In genomic region chr14:9634247-9634991, GRCm38 (mm10) we compare ENCODE assay signal across 23 mouse cellular contexts.
DNase-seq lines count a peak whose midpoint lies in the region; ATAC-seq and TF ChIP-seq lines count a peak whose summit lies in the region.
"Had no signal": no experiment of that assay in that cellular context is flagged by ENCODE, and none has a peak within 500 bp of the region (broad histone marks: within the 10 kb centered on the region; RNA-seq: fewer than 3 reads in every experiment).

No protein-coding gene starts in this region.

- no peak overlapping the region for H3K4me3 ChIP-seq in hindbrain, embryonic 15.5 days
- no peak overlapping the region for H3K4me3 ChIP-seq in hindbrain, embryonic 13.5 days
- no peak overlapping the region for H3K4me3 ChIP-seq in lung, postnatal 0 days (ENCODE audit: low read depth, low read length)
- no peak overlapping the region for H3K4me3 ChIP-seq in stomach, embryonic 14.5 days (ENCODE audit: low read depth, low read length)
- H3K4me3 ChIP-seq in stomach, postnatal 0 days (ENCODE audit: low read depth, low read length): no peak overlapping the region
- H3K4me3 ChIP-seq in limb, embryonic 10.5 days: no peak overlapping the region
- H3K4me3 ChIP-seq: embryonic facial prominence, embryonic 13.5 days; erythroblast, embryonic 14.5 days; heart, adult 2 months; liver, embryonic 13.5 days; neural tube, embryonic 13.5 days had no signal

- no peak for DNase-seq in lung, postnatal 0 days (ENCODE audit: low spot score)
- no peak for DNase-seq in lung, postnatal 10 days
- DNase-seq in stomach, postnatal 0 days (ENCODE audit: low spot score): no peak
- DNase-seq in limb, embryonic 10.5 days (ENCODE audit: low spot score): no peak
- no peak for DNase-seq in heart, postnatal 25 days (ENCODE audit: low spot score)
- DNase-seq: adrenal gland, postnatal 10 days; cerebellum, adult 2 months; cerebellum, postnatal 36 days; embryo, embryonic 11 days; gastrocnemius, postnatal 36 days; heart, adult 2 months; heart, postnatal 36 days; layer of hippocampus, adult 9-11 months; liver, embryonic 13.5 days; thymus, postnatal 25 days had no signal

- H3K9me3 ChIP-seq in hindbrain, embryonic 15.5 days: no peaks in the 10 kb centered on the region
- no peaks in the 10 kb centered on the region for H3K9me3 ChIP-seq in hindbrain, embryonic 13.5 days
- no peaks in the 10 kb centered on the region for H3K9me3 ChIP-seq in lung, postnatal 0 days (ENCODE audit: low read length)
- H3K9me3 ChIP-seq in stomach, embryonic 14.5 days (ENCODE audit: control insufficient read depth, low read depth, low read length): no peaks in the 10 kb centered on the region
- no peaks in the 10 kb centered on the region for H3K9me3 ChIP-seq in stomach, postnatal 0 days (ENCODE audit: control insufficient read depth, low read length)
- no peaks in the 10 kb centered on the region for H3K9me3 ChIP-seq in limb, embryonic 10.5 days (replicated peaks)
- H3K9me3 ChIP-seq: embryonic facial prominence, embryonic 13.5 days; liver, embryonic 13.5 days; neural tube, embryonic 13.5 days had no signal

- no peak overlapping the region for H3K27ac ChIP-seq in hindbrain, embryonic 15.5 days (replicated peaks)
- H3K27ac ChIP-seq in hindbrain, embryonic 13.5 days: no peak overlapping the region
- no peak overlapping the region for H3K27ac ChIP-seq in lung, postnatal 0 days (ENCODE audit: low read length)
- no peak overlapping the region for H3K27ac ChIP-seq in stomach, embryonic 14.5 days (ENCODE audit: low read length)
- no peak overlapping the region for H3K27ac ChIP-seq in stomach, postnatal 0 days (replicated peaks)
- H3K27ac ChIP-seq in limb, embryonic 10.5 days: peak overlapping the region; percentile 46; the same call in 1 of the 2 replicates
- H3K27ac ChIP-seq: embryonic facial prominence, embryonic 13.5 days; heart, adult 2 months; kidney, postnatal 0 days; liver, embryonic 13.5 days; macrophage; neural tube, embryonic 13.5 days had no signal

- H3K4me2 ChIP-seq in hindbrain, embryonic 15.5 days: no peak overlapping the region
- H3K4me2 ChIP-seq in hindbrain, embryonic 13.5 days: no peak overlapping the region
- H3K4me2 ChIP-seq in lung, postnatal 0 days (replicated peaks; ENCODE audit: low read depth, low read length): no peak overlapping the region
- no peak overlapping the region for H3K4me2 ChIP-seq in stomach, embryonic 14.5 days (replicated peaks; ENCODE audit: low read depth, low read length)
- H3K4me2 ChIP-seq in stomach, postnatal 0 days (replicated peaks; ENCODE audit: low read depth): no peak overlapping the region
- H3K4me2 ChIP-seq: embryonic facial prominence, embryonic 13.5 days; liver, embryonic 13.5 days; neural tube, embryonic 13.5 days had no signal

- no peaks in the 10 kb centered on the region for H3K27me3 ChIP-seq in hindbrain, embryonic 15.5 days
- H3K27me3 ChIP-seq in hindbrain, embryonic 13.5 days: 0 out of 2 replicates have a peak, but pooled peaks cover 4% of the 10 kb centered on the region
- H3K27me3 ChIP-seq in lung, postnatal 0 days (replicated peaks; ENCODE audit: insufficient read depth, low read length): no peaks in the 10 kb centered on the region
- no peaks in the 10 kb centered on the region for H3K27me3 ChIP-seq in stomach, embryonic 14.5 days (ENCODE audit: control insufficient read depth, insufficient read depth, low read length)
- no peaks in the 10 kb centered on the region for H3K27me3 ChIP-seq in stomach, postnatal 0 days (ENCODE audit: control insufficient read depth, insufficient read depth, low read length)
- H3K27me3 ChIP-seq in limb, embryonic 10.5 days (ENCODE audit: low read depth, poor library complexity, severe bottlenecking): no peaks in the 10 kb centered on the region
- H3K27me3 ChIP-seq: embryonic facial prominence, embryonic 13.5 days; liver, embryonic 13.5 days had no signal

- no peak for TF ChIP-seq CTCF in lung, postnatal 0 days (IDR thresholded peaks at IDR 0.05)
- TF ChIP-seq CTCF in stomach, postnatal 0 days (IDR thresholded peaks at IDR 0.05; ENCODE audit: low read depth): no peak

- TF ChIP-seq EP300 in lung, postnatal 0 days (IDR thresholded peaks at IDR 0.05): no peak
- TF ChIP-seq EP300 in stomach, postnatal 0 days (optimal IDR thresholded peaks at IDR 0.05): no peak

- WGBS in hindbrain, embryonic 15.5 days: 31% methylated on average over 1 of the region's 1 CpGs
- WGBS in hindbrain, embryonic 13.5 days: 22% methylated on average over 1 of the region's 1 CpGs
- 36% methylated on average over 1 of the region's 1 CpGs for WGBS in lung, postnatal 0 days
- WGBS in stomach, embryonic 14.5 days: 67% methylated on average over 1 of the region's 1 CpGs
- WGBS in stomach, postnatal 0 days: 58% methylated on average over 1 of the region's 1 CpGs
- 45% methylated on average over 1 of the region's 1 CpGs for WGBS in limb, embryonic 10.5 days

- no peak overlapping the region for H3K9ac ChIP-seq in hindbrain, embryonic 15.5 days
- no peak overlapping the region for H3K9ac ChIP-seq in hindbrain, embryonic 13.5 days
- H3K9ac ChIP-seq in lung, postnatal 0 days (replicated peaks; ENCODE audit: low read depth): no peak overlapping the region
- no peak overlapping the region for H3K9ac ChIP-seq in stomach, embryonic 14.5 days (replicated peaks; ENCODE audit: low read depth, low read length)
- no peak overlapping the region for H3K9ac ChIP-seq in stomach, postnatal 0 days (ENCODE audit: low read length)
- H3K9ac ChIP-seq: embryonic facial prominence, embryonic 13.5 days; liver, embryonic 13.5 days; neural tube, embryonic 13.5 days had no signal

- peak; percentile 54; the same call in 1 of the 2 replicates for ATAC-seq in hindbrain, embryonic 15.5 days (ENCODE audit: low FRiP score, low read depth)
- ATAC-seq in hindbrain, embryonic 13.5 days (ENCODE audit: low FRiP score): no peak
- 0 out of 2 replicates have a peak, but pooled peaks have one; percentile 28 for ATAC-seq in lung, postnatal 0 days
- peak; percentile 46; the same call in 1 of the 2 replicates for ATAC-seq in stomach, embryonic 14.5 days (ENCODE audit: insufficient number of reproducible peaks, insufficient read depth, low FRiP score, low read depth)
- ATAC-seq in stomach, postnatal 0 days (ENCODE audit: low FRiP score, low TSS enrichment): no peak

- no peaks in the 10 kb centered on the region for H3K4me1 ChIP-seq in hindbrain, embryonic 15.5 days (replicated peaks)
- no peaks in the 10 kb centered on the region for H3K4me1 ChIP-seq in hindbrain, embryonic 13.5 days (replicated peaks)
- H3K4me1 ChIP-seq in lung, postnatal 0 days (ENCODE audit: insufficient read depth, low read depth, low read length): no peaks in the 10 kb centered on the region
- H3K4me1 ChIP-seq in stomach, embryonic 14.5 days (ENCODE audit: control insufficient read depth, insufficient read depth, low read length): no peaks in the 10 kb centered on the region
- no peaks in the 10 kb centered on the region for H3K4me1 ChIP-seq in stomach, postnatal 0 days (replicated peaks; ENCODE audit: control insufficient read depth, insufficient read depth)
- peaks cover 31% of the 10 kb centered on the region for H3K4me1 ChIP-seq in limb, embryonic 10.5 days
- H3K4me1 ChIP-seq: embryonic facial prominence, embryonic 13.5 days; liver, embryonic 13.5 days; neural tube, embryonic 13.5 days had no signal

- intact Hi-C loops in heart, postnatal 25 days (cut with DNase I): no loop called here

- no peaks in the 10 kb centered on the region for H3K36me3 ChIP-seq in hindbrain, embryonic 15.5 days
- H3K36me3 ChIP-seq in hindbrain, embryonic 13.5 days: no peaks in the 10 kb centered on the region
- H3K36me3 ChIP-seq in lung, postnatal 0 days (ENCODE audit: insufficient read depth, low read length): no peaks in the 10 kb centered on the region
- H3K36me3 ChIP-seq in stomach, embryonic 14.5 days (ENCODE audit: control insufficient read depth, insufficient read depth, low read length): no peaks in the 10 kb centered on the region
- H3K36me3 ChIP-seq in stomach, postnatal 0 days (ENCODE audit: control insufficient read depth, insufficient read depth, low read length): no peaks in the 10 kb centered on the region
- no peaks in the 10 kb centered on the region for H3K36me3 ChIP-seq in limb, embryonic 10.5 days
- H3K36me3 ChIP-seq: embryonic facial prominence, embryonic 13.5 days; liver, embryonic 13.5 days; neural tube, embryonic 13.5 days had no signal

Comparison
In these comparisons a context has a peak if more than half of its experiments do, and no peak if none do; other contexts are left out.
1. ATAC-seq: peak in hindbrain, embryonic 15.5 days (single experiment), lung, postnatal 0 days (single experiment) and stomach, embryonic 14.5 days (single experiment); none in hindbrain, embryonic 13.5 days (single experiment) and stomach, postnatal 0 days (single experiment).